Mouse (Mus musculus) forebrain, postnatal 0 days (tissue): Measurements from ENCODE around the gene Mast1. TPM values are rescaled to one million over a fixed set of nuclear protein-coding genes. Genes with fewer than 3 reads are reported as not detected.

Experiments used
- ATAC-seq: fragments of 200-750 bp; cut with Nextera tagmentation; 2 replicates; pipeline ENCODE4 v1.8.0; 2017; ENCODE audit warnings: mild to moderate bottlenecking, moderate library complexity
- DNase-seq: peaks from one replicate; pipeline ENCODE4 v3.0.0-alpha.2; 2015
- H3K27ac ChIP-seq: fragments of 300-500 bp; sonication (generic); 2 replicates; pipeline ENCODE4 v1.5.1; 2014; ENCODE audit warnings: low read depth, mild to moderate bottlenecking, antibody characterized with exemption, low read length, moderate library complexity, mixed read lengths
- H3K27me3 ChIP-seq: fragments of 300-500 bp; sonication (generic); 2 replicates; pipeline ENCODE4 v1.6.1; 2014; ENCODE audit warnings: mild to moderate bottlenecking, low read length, mixed read lengths; ENCODE audit not compliant: insufficient read depth
- H3K36me3 ChIP-seq: fragments of 300-500 bp; sonication (generic); 2 replicates; pipeline ENCODE4 v1.6.1; 2014; ENCODE audit warnings: mild to moderate bottlenecking, moderate library complexity; ENCODE audit not compliant: insufficient read depth
- H3K4me1 ChIP-seq: fragments of 300-500 bp; sonication (generic); 2 replicates; pipeline ENCODE4 v1.6.1; 2014; ENCODE audit warnings: antibody characterized with exemption; ENCODE audit not compliant: insufficient read depth
- H3K4me2 ChIP-seq: fragments of 300-500 bp; sonication (generic); 2 replicates; pipeline ENCODE4 v1.6.1; 2014; ENCODE audit warnings: low read depth, mild to moderate bottlenecking, moderate library complexity
- H3K4me3 ChIP-seq: fragments of 300-500 bp; sonication (generic); 2 replicates; pipeline ENCODE4 v1.5.1; 2014; ENCODE audit warnings: low read depth, low read length, mixed read lengths
- H3K9ac ChIP-seq: fragments of 300-500 bp; sonication (generic); 2 replicates; pipeline ENCODE4 v1.6.1; 2014; ENCODE audit warnings: mild to moderate bottlenecking
- H3K9me3 ChIP-seq: fragments of 300-500 bp; sonication (generic); 2 replicates; pipeline ENCODE4 v1.6.1; 2016; ENCODE audit warnings: low read length
- CTCF ChIP-seq: sonication (generic); IDR thresholded peaks from 2 replicates; pipeline ENCODE4 v1.5.1; 2016; ENCODE audit warnings: antibody characterized with exemption, control low read depth, low read depth
- WGBS: fragments of 180-500 bp; shearing (Covaris S2); extraction: QIAGEN DNeasy Blood & Tissue Kit; methylation state at CpG from one replicate; pipeline ENCODE4 v1.1.7; 2014; 5-methylcytosine and 5-hydroxymethylcytosine counted together
- polyA plus RNA-seq: library from polyadenylated mRNA; unstranded; fragments of >200 nt; fragmentation: Nextera tagmentation; extraction: Ambion mirVana; gene quantifications from 2 replicates; pipeline ENCODE4 v1.2.1, GENCODE M21; 2015
- total RNA-seq: library from RNA; depleted of rRNA; stranded (reverse); fragments of >200 nt; gene quantifications from 2 replicates; pipeline ENCODE4 v1.2.3, GENCODE M21; 2014

The Mast1 gene
- total and polyA plus RNA-seq, 2 experiments from 2014 or later = 57.7 to 63.8 TPM

DNA sequence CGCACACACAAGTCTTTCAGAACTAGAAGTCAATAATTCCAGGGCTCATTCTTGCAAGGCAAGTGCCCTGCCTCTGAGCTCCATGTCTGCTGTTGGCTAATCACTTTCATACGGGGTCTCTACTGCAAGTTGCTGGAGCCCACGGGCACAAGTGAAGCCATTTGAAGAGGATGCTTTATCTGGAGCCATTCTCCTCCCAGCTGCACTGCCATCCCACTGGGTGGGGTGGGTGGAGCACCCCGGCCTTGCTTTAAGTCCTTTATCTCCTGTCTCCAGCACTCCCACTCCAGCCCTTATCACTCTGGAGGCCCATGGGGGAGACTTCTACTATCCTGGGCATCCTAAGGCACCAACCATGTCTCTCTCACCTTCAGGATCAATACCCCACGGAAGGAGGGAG lies 33.8 kb upstream of the Mast1 start:
- H3K27ac ChIP-seq = 0 out of 2 replicates have a peak overlapping the region, but pooled peaks have one; percentile 10
- H3K27me3 ChIP-seq = no peaks in the 10 kb centered on the region
- H3K4me2 ChIP-seq = peak overlapping the region; percentile 91
- 58% methylated on average over 5 of the region's 5 CpGs for WGBS
- TF ChIP-seq CTCF = no peak
- peak overlapping the region; percentile 85 for H3K4me3 ChIP-seq
- H3K9ac ChIP-seq = peak overlapping the region; percentile 97
- H3K4me1 ChIP-seq = peaks cover 9% of the 10 kb centered on the region; the same call in 1 of the 2 replicates
- H3K9me3 ChIP-seq = no peaks in the 10 kb centered on the region
- ATAC-seq = no peak
- DNase-seq = no peak
- H3K36me3 ChIP-seq = peaks cover 32% of the 10 kb centered on the region

DNA sequence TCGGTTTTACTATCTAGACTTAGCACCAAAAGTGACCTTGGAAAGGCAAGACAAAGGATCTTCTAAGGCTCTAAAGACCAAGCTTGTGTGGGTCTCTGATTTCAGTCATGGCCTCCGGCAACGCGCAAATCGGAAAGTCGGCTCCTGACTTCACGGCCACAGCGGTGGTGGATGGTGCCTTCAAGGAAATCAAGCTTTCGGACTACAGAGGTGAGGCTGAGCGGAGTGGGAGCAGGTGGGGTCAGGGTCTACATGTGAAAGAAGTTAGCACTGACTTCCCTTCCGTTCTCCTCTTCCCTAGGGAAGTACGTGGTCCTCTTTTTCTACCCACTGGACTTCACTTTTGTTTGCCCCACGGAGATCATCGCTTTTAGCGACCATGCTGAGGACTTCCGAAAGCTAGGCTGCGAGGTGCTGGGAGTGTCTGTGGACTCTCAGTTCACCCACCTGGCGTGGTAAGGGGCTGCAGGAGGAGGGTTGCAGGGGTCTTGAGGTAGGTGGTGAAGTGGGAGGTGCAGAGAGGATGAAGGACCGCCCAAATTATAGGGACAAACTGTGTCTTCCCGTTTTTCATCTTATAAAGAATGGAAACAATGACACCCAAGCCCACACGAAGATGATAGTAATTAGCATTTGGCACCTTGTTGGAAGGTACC lies 33.1 kb upstream of the Mast1 start:
- Histone ChIP-seq H3K4me1 (peaks cover 10% of the 10 kb centered on the region), H3K4me3 (peak overlapping the region; percentile 85), H3K36me3 (peaks cover 32% of the 10 kb centered on the region), H3K27me3 (no peaks in the 10 kb centered on the region), H3K4me2 (peak overlapping the region; percentile 91), H3K27ac (peak overlapping the region; percentile 89), H3K9ac (peak overlapping the region; percentile 97), H3K9me3 (no peaks in the 10 kb centered on the region)
- no peak for DNase-seq
- ATAC-seq = no peak
- WGBS = 5% methylated on average over 21 of the region's 21 CpGs
- no peak for TF ChIP-seq CTCF

DNA sequence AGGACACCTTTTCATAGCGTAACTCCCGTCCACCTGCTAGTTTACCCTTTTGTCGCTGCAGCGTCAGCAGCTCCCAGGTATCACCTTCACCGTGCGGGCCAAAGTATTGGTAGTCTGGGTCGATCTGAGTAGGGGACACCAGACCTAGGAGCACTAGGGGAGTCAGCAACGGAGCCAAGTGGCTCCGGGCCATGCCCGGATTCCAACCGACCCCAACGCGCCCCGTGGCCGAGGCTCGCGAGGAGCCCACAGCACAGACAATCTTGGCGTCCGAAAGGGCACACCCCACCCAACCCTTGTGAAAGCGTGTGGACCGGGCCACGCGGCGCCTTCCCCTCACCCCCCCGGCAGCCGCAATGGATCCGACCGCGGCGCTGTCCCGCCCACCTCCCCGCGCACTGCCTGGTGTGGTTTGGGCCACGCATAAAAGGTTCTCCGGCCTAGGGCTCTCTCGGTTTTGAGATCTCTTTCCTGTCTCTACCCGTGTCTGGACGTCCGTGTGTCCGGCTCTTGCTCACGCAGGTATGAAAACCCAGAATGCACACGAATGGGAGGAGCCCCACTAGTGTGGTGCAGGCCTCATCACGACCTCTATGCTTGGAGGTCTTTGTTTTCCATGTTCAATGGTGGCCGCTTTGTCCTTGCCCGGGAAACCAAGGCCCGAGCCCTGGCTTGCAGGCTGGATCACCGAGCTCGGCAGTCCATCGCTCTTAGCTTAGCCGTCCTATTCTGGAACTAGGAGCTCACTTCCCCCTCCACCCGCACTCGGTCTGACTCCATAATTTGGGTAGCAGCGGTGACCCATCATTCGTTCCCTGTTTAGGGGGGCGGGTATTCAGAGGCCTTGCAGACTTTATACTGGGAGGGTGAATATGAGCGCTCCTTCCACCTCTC lies 32.3 kb upstream of the Mast1 start, which contains the start of the genes Gm49661, Prdx2 and Rnaseh2a:
Gm49661 (minus strand) TSS at position 193 of the 894 bp plus-strand sequence.
Prdx2 (plus strand) TSS at position 347 of the 894 bp plus-strand sequence.
Rnaseh2a (minus strand) TSS at position 527 of the 894 bp plus-strand sequence.
- Histone ChIP-seq H3K4me3 (peak within 1 kb of the TSS; percentile 85), H3K9me3 (no peaks in the 10 kb centered on the region), H3K4me1 (peaks cover 16% of the 10 kb centered on the region), H3K9ac (peak within 1 kb of the TSS; percentile 97), H3K4me2 (peak within 1 kb of the TSS; percentile 91), H3K27me3 (no peaks in the 10 kb centered on the region), H3K27ac (peak within 1 kb of the TSS; percentile 89), H3K36me3 (peaks cover 28% of the 10 kb centered on the region)
- 2% methylated on average over 56 of the region's 56 CpGs for WGBS
- peak; percentile 81 for ATAC-seq
- TF ChIP-seq CTCF = 0 out of 2 replicates have a peak, but pooled peaks have one; percentile 8
- peak; percentile 92 for DNase-seq

DNA sequence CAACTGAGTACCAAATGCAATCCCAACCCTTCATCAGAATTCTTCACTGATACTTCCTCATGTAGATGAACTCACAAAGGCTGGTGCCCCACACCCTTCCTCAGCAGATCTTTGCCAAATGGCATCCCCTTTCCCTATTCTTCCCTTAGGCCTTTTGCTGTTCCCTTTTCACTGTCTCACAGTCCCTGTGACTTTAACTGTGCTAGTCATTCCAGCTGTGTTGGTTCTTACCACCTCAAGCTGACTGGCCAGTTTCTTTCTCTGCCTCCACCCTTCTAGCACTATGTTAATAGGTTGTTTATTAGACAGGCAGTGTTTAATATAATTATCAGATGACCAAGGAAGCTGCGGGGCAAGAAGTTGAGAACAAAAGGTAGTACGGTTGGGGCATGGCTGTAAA lies 31.5 kb upstream of the Mast1 start:
- peak overlapping the region; percentile 97 for H3K9ac ChIP-seq
- H3K4me2 ChIP-seq = peak overlapping the region; percentile 91
- no peak for ATAC-seq
- H3K36me3 ChIP-seq = peaks cover 26% of the 10 kb centered on the region
- TF ChIP-seq CTCF = no peak
- peak overlapping the region; percentile 85 for H3K4me3 ChIP-seq
- H3K27ac ChIP-seq = peak overlapping the region; percentile 89
- 14% methylated on average over 2 of the region's 2 CpGs for WGBS
- H3K27me3 ChIP-seq = no peaks in the 10 kb centered on the region
- H3K4me1 ChIP-seq = peaks cover 16% of the 10 kb centered on the region
- H3K9me3 ChIP-seq = no peaks in the 10 kb centered on the region
- peak; percentile 20 for DNase-seq

DNA sequence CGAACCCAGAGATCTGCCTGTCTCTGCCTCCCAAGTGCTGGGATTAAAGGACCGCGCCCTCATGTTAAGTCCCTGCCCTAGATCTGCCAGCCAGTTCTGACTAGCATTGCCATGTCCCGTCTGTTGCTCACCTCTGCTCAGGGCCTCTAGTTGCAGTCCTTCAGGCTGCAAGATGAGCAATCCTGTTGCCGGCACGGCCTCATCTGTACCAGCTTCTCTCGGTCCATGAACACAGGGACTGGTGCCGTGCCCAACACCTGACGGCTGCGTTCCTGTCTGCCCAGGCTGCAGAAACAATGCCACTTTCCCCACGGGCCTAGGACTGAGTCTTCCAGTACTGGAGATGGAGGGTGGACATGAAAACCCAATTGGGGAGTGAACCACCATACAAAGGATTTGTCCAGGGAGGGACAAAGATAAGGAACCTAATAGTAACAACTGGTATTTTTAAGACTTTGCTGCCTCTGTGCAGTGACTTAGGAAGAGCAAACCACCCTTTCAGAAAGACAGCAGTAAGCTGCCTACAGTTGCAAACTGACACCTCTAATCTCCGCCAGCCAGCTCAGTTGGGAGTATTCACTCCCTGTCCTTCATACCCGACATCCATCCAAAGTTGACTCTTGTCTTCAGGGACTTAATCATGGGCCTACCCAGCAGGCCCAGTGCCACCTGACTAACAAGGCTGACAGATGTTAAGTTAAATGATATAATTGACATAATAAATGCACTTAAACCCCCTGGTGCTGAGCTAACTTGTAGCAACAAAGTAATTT lies 30.6 kb upstream of the Mast1 start:
- Histone ChIP-seq H3K36me3 (peaks cover 17% of the 10 kb centered on the region; the same call in 1 of the 2 replicates), H3K9ac (no peak overlapping the region), H3K27ac (no peak overlapping the region), H3K4me3 (no peak overlapping the region), H3K9me3 (no peaks in the 10 kb centered on the region), H3K27me3 (no peaks in the 10 kb centered on the region), H3K4me1 (peaks cover 16% of the 10 kb centered on the region), H3K4me2 (no peak overlapping the region)
- no peak for TF ChIP-seq CTCF
- 87% methylated on average over 13 of the region's 13 CpGs for WGBS
- DNase-seq = no peak
- ATAC-seq = no peak

DNA sequence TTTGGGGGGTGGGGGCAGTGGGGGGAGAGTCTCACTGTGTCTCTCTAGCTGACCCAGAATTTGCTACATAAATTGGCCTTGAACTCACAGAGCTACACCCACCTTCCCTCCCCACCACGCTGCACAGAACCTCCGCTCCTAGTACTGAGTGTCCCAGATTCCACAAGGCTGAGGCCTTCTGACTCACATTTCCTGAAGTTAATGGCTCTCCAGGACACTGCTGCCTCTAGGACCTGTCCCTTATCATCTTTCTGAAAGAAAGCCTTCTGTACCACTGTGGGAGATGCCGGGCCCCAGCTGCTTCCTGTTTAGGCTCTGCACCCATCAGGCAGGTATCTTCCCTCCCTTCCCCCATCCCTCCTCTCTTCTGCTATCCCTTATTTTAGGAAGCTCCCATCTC lies 29.4 kb upstream of the Mast1 start:
- Histone ChIP-seq H3K4me1 (peaks cover 16% of the 10 kb centered on the region), H3K27me3 (no peaks in the 10 kb centered on the region), H3K4me3 (no peak overlapping the region), H3K9me3 (no peaks in the 10 kb centered on the region), H3K36me3 (peaks cover 8% of the 10 kb centered on the region; the same call in 1 of the 2 replicates), H3K27ac (no peak overlapping the region), H3K4me2 (no peak overlapping the region), H3K9ac (no peak overlapping the region)
- WGBS = 71% methylated on average over 3 of the region's 3 CpGs
- TF ChIP-seq CTCF = no peak
- no peak for ATAC-seq
- DNase-seq = no peak
